Mouse (Mus musculus): ENCODE data around the gene Nod1.

The Nod1 gene

GRCm38 (mm10) chr6:54934930-54935329 lies 37.5 kb downstream of the Nod1 start:
- no peak for DNase-seq

DNA sequence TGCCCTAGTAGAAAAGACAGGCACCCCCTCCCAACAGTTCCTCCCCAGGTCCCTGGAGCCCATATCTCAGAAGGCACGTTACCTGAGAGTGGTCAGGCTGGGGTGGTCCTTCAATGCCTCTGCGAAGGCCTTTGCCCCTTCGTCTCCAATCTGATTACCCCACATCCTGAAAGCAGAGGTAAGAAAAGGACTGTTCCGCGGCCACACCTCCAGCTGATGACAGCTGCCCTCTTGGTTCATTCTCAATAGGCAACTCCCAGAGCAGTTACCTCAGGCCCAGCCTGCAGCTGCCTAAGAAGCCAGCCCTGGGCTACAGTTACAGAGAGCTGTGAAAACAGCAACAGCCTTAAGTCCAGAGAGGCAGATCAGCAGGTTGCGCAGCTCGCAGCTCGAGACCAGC lies 38.1 kb downstream of the Nod1 start:
- DNase-seq = no peak

GRCm38 (mm10) chr6:54933866-54934265 lies 38.5 kb downstream of the Nod1 start:
- no peak for DNase-seq

DNA sequence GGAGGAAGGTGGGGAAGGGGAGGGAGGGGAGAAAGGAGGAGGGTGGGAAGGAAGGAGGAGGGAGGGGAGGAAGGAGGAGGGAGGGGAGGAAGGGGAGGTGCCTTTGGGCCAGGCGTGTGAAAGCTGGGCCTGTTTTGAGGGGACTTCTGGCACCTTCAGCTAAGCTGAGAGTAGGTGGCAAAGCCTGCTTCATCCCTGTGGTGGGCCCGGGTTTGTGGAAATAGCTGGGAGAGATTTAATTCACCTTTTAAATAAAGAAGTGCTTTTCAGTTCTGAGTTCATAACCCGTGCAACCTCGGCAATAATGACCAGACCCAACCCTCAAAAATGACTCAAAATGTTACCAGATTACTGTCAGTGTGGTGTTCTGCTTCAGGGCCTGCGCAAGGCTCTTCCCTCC lies 39.2 kb downstream of the Nod1 start:
- DNase-seq = no peak

- DNase-seq = no peak
Measured at GRCm38 (mm10) chr6:54932526-54932925, 39.9 kb downstream of the Nod1 start.

DNA sequence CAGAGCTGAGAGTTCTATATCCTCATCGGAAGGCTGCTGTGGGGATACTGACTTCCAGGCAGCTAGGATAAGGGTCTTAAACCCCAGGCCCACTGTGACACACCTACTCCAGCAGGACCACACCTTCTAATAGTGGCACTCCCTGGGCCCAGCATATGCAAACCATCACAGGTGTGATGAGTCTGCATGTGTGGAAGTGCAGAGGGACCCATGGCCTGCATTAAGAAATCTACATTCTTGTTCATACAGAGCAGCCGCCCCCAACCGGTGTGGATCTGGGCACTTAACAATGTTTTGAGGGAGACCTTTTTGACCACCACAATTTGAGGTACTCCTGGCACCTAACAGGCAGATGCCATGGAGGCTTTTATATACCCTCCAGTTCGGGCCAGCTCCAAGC lies 40.8 kb downstream of the Nod1 start:
- DNase-seq = no peak

GRCm38 (mm10) chr6:54927946-54928345 lies 44.5 kb downstream of the Nod1 start:
- no peak for DNase-seq

DNA sequence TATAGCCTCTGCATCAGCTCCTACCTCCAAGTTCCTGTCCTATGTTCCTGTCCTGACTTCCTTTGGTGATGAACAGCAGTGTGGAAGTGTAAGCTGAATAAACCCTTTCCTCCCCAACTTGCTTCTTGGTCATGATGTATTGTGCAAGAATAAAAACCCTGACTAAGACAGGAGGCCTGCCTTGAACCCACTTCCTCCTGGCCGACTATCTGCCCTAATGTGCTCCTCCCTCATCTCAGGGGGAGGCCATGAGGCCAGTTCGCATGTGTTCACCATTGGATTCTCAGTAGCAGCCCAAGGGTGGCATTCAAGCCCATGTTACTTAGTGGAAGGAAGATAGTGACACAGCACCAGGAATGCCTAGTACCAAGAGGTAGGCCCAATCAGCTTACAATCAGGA lies 45.5 kb downstream of the Nod1 start:
- no peak for DNase-seq

- no peak for DNase-seq
Measured at GRCm38 (mm10) chr6:54925736-54926440, 46.5 kb downstream of the Nod1 start.

DNA sequence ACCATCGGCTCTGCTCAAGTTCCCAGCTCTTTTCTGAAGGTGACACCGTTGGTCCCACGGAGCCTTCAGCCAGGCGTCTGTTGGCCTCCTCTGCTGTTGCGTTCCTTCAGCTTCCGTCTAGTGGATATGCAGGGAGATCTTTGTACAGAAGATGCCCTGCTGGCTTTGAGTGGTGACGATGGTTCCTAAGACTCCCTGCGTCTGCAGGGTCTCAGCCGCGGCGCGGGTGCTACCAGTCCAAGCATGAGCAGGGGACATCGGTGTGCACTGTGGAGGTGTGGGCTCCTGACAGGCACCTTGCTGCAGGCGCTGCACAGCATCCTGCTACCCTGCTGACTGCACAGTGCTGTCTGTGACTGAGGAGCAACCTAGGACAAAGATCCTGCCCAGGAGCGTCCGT lies 47.9 kb downstream of the Nod1 start:
- DNase-seq = no peak

- DNase-seq = no peak
Measured at GRCm38 (mm10) chr6:54918521-54918920, 53.9 kb downstream of the Nod1 start.

DNA sequence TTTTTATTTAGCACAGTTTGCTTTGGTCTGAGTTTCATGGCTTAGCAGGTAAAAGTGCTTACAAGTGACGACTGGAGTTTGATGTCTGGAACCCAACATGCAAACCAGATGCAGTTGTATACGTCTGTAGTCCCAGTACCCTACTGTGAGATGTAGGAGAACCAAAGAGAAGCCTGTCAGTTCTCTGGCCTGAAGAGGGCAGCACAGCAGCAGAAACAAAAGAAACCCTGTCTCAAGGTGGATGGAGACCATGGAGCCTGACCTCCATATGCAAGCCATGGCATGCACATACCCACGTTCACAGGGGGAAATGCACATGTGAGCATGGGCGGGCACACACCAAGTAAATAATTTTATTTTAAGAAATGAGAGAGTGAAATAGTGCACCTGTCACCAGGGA lies 54.9 kb downstream of the Nod1 start:
- DNase-seq = peak; percentile 70

DNA sequence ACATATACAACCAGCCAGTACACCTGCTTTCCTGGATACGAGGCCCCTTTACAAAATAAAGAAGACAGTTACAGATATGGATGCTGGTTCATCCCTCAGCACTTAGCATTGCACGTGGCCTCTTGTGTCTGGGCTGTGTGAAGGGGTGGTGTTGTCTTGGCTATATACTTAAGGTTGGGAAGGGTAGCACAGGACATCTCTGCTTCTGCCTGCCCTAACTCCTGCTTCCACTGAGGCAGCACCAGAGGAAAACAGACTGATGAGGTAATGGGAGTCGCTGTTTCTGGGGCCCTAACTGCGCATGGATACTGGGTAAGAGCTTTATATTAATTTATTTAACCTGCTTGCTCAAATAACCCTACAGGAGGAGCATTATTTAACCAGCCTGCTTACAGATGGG lies 55.5 kb downstream of the Nod1 start:
- no peak for DNase-seq

DNA sequence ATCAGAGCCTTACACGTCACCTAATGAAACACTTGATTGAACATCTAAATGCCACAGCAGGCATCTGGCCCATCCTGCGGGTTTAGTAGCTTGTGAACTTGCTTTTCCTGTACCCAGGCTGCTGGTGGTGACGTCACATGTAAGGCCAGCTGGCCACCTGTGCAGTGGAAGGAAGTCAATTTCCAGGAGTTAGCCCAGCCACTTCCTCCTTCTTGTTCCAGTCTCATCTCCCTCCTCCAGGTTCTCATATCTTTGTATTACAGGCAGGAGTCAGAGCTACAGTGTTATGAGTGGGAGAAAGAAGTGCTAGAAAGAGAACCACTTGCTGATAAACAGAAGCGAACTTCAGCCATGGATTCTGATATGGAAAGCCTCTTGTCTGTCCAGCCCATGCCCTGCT lies 56.2 kb downstream of the Nod1 start:
- peak; percentile 28 for DNase-seq

GRCm38 (mm10) chr6:54914977-54915376 lies 57.4 kb downstream of the Nod1 start:
- no peak for DNase-seq

DNA sequence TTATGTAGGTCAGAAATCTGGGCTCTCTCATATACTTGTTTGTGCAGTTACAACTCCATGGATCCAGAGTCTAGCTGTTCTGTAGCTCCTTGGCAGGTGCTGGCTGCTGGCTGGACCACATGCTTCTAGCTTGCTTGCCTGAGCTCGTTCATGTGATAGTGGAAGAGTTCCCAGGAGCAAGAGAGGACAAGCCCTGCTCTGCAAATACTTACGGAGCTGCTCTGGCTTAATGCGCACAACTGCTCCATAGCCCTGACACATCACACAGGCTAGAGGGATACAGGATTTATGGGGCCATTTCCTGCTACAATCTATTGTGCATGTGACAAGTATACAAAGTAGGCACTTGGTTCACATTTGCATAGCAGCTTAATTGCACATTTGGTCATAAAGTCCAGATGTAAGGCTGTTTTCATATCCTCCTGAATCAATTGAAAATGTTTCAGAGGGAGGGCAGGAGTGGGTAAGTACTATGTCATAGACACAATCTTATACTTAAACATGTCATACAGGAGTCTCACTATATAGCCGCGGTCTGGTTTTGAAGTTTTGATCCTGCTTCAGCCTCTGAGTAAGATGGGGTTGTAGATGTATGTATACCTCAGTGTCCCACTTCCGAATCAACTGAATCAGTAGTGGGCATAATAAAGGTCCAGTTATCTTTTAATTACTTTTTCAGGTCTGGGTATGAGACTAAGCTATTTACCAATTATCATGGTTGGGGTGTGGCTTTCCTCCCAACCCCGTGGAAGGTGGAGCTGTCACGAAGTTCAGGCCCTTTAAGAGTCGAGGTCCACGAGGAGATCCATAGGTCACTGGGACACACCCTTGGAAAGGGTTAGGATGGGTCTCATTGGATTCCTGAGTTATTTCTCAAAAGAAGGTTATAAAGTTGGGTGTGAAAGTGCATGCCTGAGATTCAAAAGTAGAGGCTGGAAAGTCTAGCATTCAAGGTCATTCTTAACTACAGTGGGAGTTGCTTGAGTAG lies 66.1 kb downstream of the Nod1 start:
- DNase-seq = no peak

- no peak for DNase-seq
Measured at GRCm38 (mm10) chr6:54902547-54902946, 69.9 kb downstream of the Nod1 start.

GRCm38 (mm10) chr6:54900256-54900655 lies 72.2 kb downstream of the Nod1 start:
- no peak for DNase-seq

- DNase-seq = no peak
Measured at GRCm38 (mm10) chr6:54891384-54891783, 81.0 kb downstream of the Nod1 start.

DNA sequence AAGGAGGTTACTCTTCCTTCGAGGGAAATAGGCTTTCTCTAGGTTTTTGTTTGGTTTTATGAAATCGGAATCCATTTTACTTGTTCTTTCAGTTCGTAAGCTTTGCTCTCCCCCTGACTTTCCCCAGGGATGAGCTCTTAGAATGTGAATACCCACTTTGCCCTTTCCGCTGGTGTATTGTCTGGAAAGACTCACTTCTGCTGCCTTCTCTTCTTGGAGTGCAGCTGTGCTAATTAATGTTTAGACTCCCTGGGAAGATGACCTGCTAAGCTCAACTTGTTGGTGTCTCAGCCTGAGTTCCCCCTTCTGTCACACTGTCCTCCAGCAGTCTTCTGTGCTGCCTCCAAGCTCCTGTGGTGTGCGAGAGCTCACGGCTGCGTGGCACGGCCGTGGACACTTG lies 82.2 kb downstream of the Nod1 start:
- DNase-seq = no peak

- no peak for DNase-seq
Measured at GRCm38 (mm10) chr6:54886195-54886594, 86.2 kb downstream of the Nod1 start.

DNA sequence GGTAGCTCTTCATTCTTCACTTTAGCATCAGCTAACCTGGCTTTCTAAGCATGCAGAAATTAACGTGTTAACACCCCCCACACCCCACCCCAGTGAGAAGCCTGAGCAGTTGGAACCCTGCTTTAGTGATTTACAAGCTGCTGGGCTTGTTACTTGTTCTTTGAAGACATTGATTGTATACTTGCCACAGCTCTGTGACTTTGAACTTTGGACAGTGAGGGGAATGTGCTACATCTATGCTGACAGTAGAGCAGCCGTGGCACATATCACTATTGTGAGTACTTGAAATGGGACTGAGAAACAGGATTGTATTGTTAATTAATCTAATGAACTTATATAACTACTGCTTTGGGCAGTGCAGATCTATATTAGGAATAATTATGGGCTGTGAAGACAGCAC lies 89.0 kb downstream of the Nod1 start:
- no peak for DNase-seq

GRCm38 (mm10) chr6:54880086-54880485 lies 92.3 kb downstream of the Nod1 start:
- no peak for DNase-seq

- no peak for DNase-seq
Measured at GRCm38 (mm10) chr6:54878546-54878945, 93.9 kb downstream of the Nod1 start.
